Mouse (Mus musculus) limb, embryonic 11.5 days (tissue): ENCODE results near the gene Utp6. TPM values are rescaled to one million over a fixed set of nuclear protein-coding genes. Genes with fewer than 3 reads are reported as not detected.

Source experiments
- ATAC-seq: fragments of 200-750 bp; cut with Nextera tagmentation; 2 replicates; pipeline ENCODE4 v1.8.0; 2017; ENCODE audit warnings: low read depth; ENCODE audit not compliant: insufficient number of reproducible peaks, low FRiP score, low TSS enrichment
- DNase-seq: peaks from one replicate; pipeline ENCODE4 v3.0.0-alpha.2; 2015; ENCODE audit warnings: low spot score
- H3K27ac ChIP-seq: fragments of 300-500 bp; sonication (generic); replicated peaks from 2 replicates; pipeline ENCODE4 v1.5.1; 2014; ENCODE audit warnings: low read depth, mild to moderate bottlenecking, low read length
- H3K27me3 ChIP-seq: fragments of 300-500 bp; sonication (generic); 2 replicates; pipeline ENCODE4 v1.6.1; 2014; ENCODE audit warnings: mild to moderate bottlenecking, low read length, mixed read lengths; ENCODE audit not compliant: control insufficient read depth, insufficient read depth
- H3K36me3 ChIP-seq: fragments of 300-500 bp; sonication (generic); 2 replicates; pipeline ENCODE4 v1.6.1; 2014; ENCODE audit warnings: mild to moderate bottlenecking, low read length, moderate library complexity, mixed read lengths; ENCODE audit not compliant: control insufficient read depth, insufficient read depth
- H3K4me1 ChIP-seq: fragments of 300-500 bp; sonication (generic); 2 replicates; pipeline ENCODE4 v1.6.1; 2014; ENCODE audit warnings: low read length, mixed read lengths; ENCODE audit not compliant: control insufficient read depth, insufficient read depth
- H3K4me2 ChIP-seq: fragments of 300-500 bp; sonication (generic); 2 replicates; pipeline ENCODE4 v1.6.1; 2014; ENCODE audit warnings: low read depth, mild to moderate bottlenecking, moderate library complexity; ENCODE audit not compliant: severe bottlenecking
- H3K4me3 ChIP-seq: fragments of 300-500 bp; sonication (generic); 2 replicates; pipeline ENCODE4 v1.5.1; 2014; ENCODE audit warnings: low read depth, low read length
- H3K9ac ChIP-seq: fragments of 300-500 bp; sonication (generic); 2 replicates; pipeline ENCODE4 v1.6.1; 2014; ENCODE audit warnings: mild to moderate bottlenecking, low read length
- H3K9me3 ChIP-seq: fragments of 300-500 bp; sonication (generic); 2 replicates; pipeline ENCODE4 v1.6.1; 2016; ENCODE audit warnings: low read length; ENCODE audit not compliant: control insufficient read depth
- WGBS: fragments of 180-500 bp; shearing (Covaris S2); extraction: QIAGEN DNeasy Blood & Tissue Kit; methylation state at CpG from one replicate; pipeline ENCODE4 v1.1.7; 2014; 5-methylcytosine and 5-hydroxymethylcytosine counted together
- polyA plus RNA-seq: library from polyadenylated mRNA; unstranded; fragments of >200 nt; fragmentation: Nextera tagmentation; extraction: Ambion mirVana; gene quantifications from 2 replicates; pipeline ENCODE4 v1.2.1, GENCODE M21; 2014

The Utp6 gene
- polyA plus RNA-seq, 1 experiment from 2014 or later: 97.4 TPM

- ATAC-seq (no peak), DNase-seq (no peak)
- peaks cover 16% of the 10 kb centered on the region for H3K27me3 ChIP-seq
- no peak overlapping the region for H3K9ac ChIP-seq
- WGBS: 12% methylated on average over 8 of the region's 8 CpGs
- H3K27ac ChIP-seq: no peak overlapping the region
- H3K9me3 ChIP-seq: no peaks in the 10 kb centered on the region
- H3K36me3 ChIP-seq: no peaks in the 10 kb centered on the region
- peak overlapping the region; percentile 81 for H3K4me2 ChIP-seq
- H3K4me3 ChIP-seq: peak overlapping the region; percentile 44
- 0 out of 2 replicates have a peak, but pooled peaks cover 4% of the 10 kb centered on the region for H3K4me1 ChIP-seq
Observed at GRCm38 (mm10) chr11:79973133-79973532, 10.9 kb upstream of the Utp6 start.

DNA sequence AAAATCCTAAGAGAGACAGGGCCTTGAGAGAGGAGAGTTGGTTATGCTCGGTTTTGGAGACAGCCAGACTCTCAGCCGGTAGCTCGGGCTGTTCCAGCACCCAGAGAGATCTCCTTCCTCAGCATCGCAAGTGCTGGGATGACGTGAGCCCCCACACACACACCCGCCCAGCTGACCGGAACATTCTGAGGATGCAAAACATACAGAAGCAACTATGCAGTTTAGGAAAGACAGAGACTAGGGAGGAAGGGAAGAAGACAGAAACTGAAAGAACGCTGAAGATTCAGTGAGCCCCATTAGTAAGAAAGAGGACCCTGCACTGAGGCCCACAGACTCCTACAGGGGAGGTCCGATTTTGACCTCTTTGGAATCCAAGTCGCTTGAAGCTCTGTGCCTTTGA lies 5.6 kb upstream of the Utp6 start:
- H3K27me3 ChIP-seq: peaks cover under 1% of the 10 kb centered on the region; the same call in 1 of the 2 replicates
- no peaks in the 10 kb centered on the region for H3K36me3 ChIP-seq
- no peak overlapping the region for H3K27ac ChIP-seq
- no peaks in the 10 kb centered on the region for H3K9me3 ChIP-seq
- no peak for ATAC-seq
- no peak overlapping the region for H3K9ac ChIP-seq
- H3K4me3 ChIP-seq: no peak overlapping the region
- H3K4me2 ChIP-seq: no peak overlapping the region
- no peak for DNase-seq
- no peaks in the 10 kb centered on the region for H3K4me1 ChIP-seq
- WGBS: 78% methylated on average over 10 of the region's 10 CpGs

- Histone ChIP-seq H3K36me3 (no peaks in the 10 kb centered on the region), H3K27ac (no peak overlapping the region)
Observed at GRCm38 (mm10) chr11:79965896-79966295, 3.7 kb upstream of the Utp6 start.

GRCm38 (mm10) chr11:79963212-79963974 lies 1.2 kb upstream of the Utp6 start:
- DNase-seq (no peak), ATAC-seq (no peak)
- H3K4me3 ChIP-seq: no peak overlapping the region; the same call in 1 of the 2 replicates
- no peaks in the 10 kb centered on the region for H3K9me3 ChIP-seq
- no peak overlapping the region for H3K27ac ChIP-seq
- 36% methylated on average over 8 of the region's 8 CpGs for WGBS
- H3K4me2 ChIP-seq: peak overlapping the region; percentile 62
- H3K4me1 ChIP-seq: peaks cover 3% of the 10 kb centered on the region; the same call in 1 of the 2 replicates
- no peaks in the 10 kb centered on the region for H3K27me3 ChIP-seq
- peaks cover 3% of the 10 kb centered on the region for H3K36me3 ChIP-seq
- H3K9ac ChIP-seq: no peak overlapping the region

More at GRCm38 (mm10) chr11:79965896-79966295, 3.7 kb upstream of the Utp6 start:
- DNase-seq: no peak
- ATAC-seq: no peak
- no peaks in the 10 kb centered on the region for H3K9me3 ChIP-seq
- 42% methylated on average over 8 of the region's 8 CpGs for WGBS
- peaks cover 3% of the 10 kb centered on the region; the same call in 1 of the 2 replicates for H3K4me1 ChIP-seq
- H3K9ac ChIP-seq: no peak overlapping the region
- H3K4me3 ChIP-seq: no peak overlapping the region
- H3K27me3 ChIP-seq: no peaks in the 10 kb centered on the region
- no peak overlapping the region for H3K4me2 ChIP-seq

GRCm38 (mm10) chr11:79962877-79963183 lies 640 bp upstream of the Utp6 start:
- H3K27me3 ChIP-seq: no peaks in the 10 kb centered on the region
- no peak for DNase-seq
- peak overlapping the region; percentile 41; the same call in 1 of the 2 replicates for H3K9ac ChIP-seq
- no peaks in the 10 kb centered on the region for H3K9me3 ChIP-seq
- WGBS: 7% methylated on average over 9 of the region's 9 CpGs
- H3K27ac ChIP-seq: no peak overlapping the region
- no peak for ATAC-seq
- H3K4me3 ChIP-seq: peak overlapping the region; percentile 54
- peaks cover 3% of the 10 kb centered on the region; the same call in 1 of the 2 replicates for H3K4me1 ChIP-seq
- H3K4me2 ChIP-seq: peak overlapping the region; percentile 62
- peaks cover 3% of the 10 kb centered on the region for H3K36me3 ChIP-seq

DNA sequence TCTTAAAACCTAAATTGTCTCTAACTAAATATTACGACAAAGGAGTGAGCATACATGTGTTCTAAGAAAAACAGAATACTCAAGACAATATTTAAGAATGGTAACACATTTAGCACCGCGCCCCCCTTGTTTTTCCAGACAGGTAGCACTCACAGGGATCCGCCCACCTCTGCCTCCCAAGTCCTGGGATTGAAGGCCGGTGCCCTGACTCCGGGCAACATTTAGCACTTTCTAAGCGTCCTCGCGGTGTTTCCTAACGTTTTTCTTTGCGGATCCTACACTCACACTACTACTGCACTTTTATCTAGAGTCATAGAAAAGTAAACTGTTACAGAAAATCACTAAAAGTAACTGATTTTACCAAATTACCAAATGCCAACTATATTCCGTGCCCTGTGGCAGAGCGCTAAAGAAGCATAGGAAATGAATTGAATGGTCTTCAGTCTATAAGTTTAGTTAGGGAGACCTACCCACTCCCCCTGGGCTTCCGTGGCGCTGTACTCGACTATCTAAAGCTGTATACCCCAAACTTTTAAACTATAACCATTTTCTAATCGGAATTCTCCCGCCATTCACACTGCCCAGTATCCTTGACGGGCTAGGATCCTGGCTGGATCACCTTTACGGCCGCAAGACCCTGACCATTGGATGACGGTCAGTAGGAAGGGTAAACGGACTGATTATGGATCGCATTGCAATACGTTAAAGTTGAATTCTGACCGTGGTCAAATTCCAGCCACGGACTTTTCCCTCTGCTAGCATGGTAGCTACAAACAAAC lies 655 bp downstream of the Utp6 start:
- peak overlapping the region; percentile 54 for H3K4me3 ChIP-seq
- no peaks in the 10 kb centered on the region for H3K27me3 ChIP-seq
- H3K27ac ChIP-seq: no peak overlapping the region
- peak overlapping the region; percentile 51 for H3K9ac ChIP-seq
- peaks cover 9% of the 10 kb centered on the region for H3K36me3 ChIP-seq
- DNase-seq (no peak), ATAC-seq (0 out of 2 replicates have a peak, but pooled peaks have one; percentile 21)
- H3K4me2 ChIP-seq: peak overlapping the region; percentile 58
- peaks cover 3% of the 10 kb centered on the region; the same call in 1 of the 2 replicates for H3K4me1 ChIP-seq
- H3K9me3 ChIP-seq: no peaks in the 10 kb centered on the region
- 6% methylated on average over 27 of the region's 27 CpGs for WGBS

DNA sequence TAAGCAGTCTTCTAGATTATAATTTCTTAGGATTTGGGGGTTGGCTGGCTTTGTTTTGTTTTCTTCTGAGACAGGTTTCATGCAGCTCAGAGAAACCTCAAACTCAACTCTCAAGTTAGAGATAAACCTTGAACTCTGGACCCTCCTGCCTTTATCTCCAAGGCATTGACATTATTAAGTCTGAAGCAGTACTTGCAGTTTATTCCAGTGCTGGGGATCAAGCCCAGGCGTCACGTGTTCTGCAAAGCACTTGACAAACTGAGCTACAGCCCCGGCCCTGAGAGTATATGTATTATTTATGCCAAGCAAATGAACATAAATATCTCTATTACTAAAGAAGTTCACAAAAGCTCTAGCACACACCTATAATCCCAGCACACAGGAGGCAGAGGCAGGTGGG lies 14.9 kb downstream of the Utp6 start:
- Histone ChIP-seq H3K27me3 (no peaks in the 10 kb centered on the region), H3K4me2 (no peak overlapping the region), H3K4me1 (no peaks in the 10 kb centered on the region), H3K9ac (no peak overlapping the region), H3K27ac (no peak overlapping the region), H3K4me3 (no peak overlapping the region), H3K9me3 (no peaks in the 10 kb centered on the region), H3K36me3 (peaks cover 26% of the 10 kb centered on the region; the same call in 1 of the 2 replicates)
- WGBS: 95% methylated on average over 3 of the region's 3 CpGs
- DNase-seq (no peak), ATAC-seq (no peak)

DNA sequence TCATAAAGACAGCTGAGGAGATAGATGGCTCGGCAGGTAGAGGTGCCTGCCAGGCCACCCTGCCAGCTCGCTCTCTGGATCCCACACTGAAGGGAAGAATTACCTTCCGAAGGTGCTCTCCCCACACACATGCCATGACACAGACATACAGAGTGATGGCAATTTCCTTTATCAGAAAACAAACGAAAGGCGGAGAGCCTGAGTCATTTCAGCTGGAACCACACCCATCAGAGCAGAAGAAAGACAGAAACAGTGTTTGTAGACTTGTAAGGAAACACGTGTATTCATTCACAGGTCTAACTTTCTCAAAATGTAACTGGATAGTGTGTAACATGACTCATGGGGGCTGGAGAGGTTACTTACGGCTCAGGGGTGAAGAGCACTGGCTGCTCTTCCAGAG lies 18.6 kb downstream of the Utp6 start:
- Histone ChIP-seq H3K36me3 (peaks cover 29% of the 10 kb centered on the region; the same call in 1 of the 2 replicates), H3K4me1 (no peaks in the 10 kb centered on the region), H3K9me3 (no peaks in the 10 kb centered on the region), H3K4me2 (no peak overlapping the region), H3K4me3 (no peak overlapping the region), H3K27me3 (no peaks in the 10 kb centered on the region), H3K9ac (no peak overlapping the region), H3K27ac (no peak overlapping the region)
- DNase-seq (no peak), ATAC-seq (no peak)
- WGBS: 92% methylated on average over 7 of the region's 7 CpGs
